Mouse (Mus musculus) liver, postnatal 0 days (tissue): ENCODE results near the gene Nrxn2.

Experiments
- CTCF ChIP-seq: sonication (generic); IDR thresholded peaks from 2 replicates; pipeline ENCODE4 v1.5.1; 2016; ENCODE audit warnings: antibody characterized with exemption, low read depth
- EP300 ChIP-seq: IDR thresholded peaks from 2 replicates; pipeline ENCODE4 v1.6.1; 2016; ENCODE audit warnings: antibody characterized with exemption, low read depth, mild to moderate bottlenecking

DNA sequence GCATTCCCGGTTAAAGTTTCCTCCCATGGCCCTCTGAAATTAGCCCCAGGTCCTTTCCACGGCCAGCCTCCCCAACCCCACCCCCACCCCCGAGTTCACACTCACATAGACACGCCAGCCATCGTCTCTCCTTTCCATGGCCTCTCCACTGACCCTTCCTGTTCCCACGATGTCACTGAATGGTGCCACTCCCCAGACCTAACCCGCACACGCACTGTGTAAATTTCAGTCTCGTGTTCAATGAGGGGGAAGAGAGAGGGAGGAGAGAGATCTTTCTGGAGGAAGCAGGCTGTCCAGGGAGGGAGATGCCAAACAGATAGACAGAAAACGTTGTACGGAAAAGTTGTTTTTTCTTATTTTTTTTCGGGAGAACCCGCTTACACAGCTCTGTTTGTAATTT, 111.8 kb downstream of the Nrxn2 start:
- TF ChIP-seq CTCF (no peak), EP300 (no peak)
